Mouse (Mus musculus): ENCODE results near the gene Spon1.

DNA sequence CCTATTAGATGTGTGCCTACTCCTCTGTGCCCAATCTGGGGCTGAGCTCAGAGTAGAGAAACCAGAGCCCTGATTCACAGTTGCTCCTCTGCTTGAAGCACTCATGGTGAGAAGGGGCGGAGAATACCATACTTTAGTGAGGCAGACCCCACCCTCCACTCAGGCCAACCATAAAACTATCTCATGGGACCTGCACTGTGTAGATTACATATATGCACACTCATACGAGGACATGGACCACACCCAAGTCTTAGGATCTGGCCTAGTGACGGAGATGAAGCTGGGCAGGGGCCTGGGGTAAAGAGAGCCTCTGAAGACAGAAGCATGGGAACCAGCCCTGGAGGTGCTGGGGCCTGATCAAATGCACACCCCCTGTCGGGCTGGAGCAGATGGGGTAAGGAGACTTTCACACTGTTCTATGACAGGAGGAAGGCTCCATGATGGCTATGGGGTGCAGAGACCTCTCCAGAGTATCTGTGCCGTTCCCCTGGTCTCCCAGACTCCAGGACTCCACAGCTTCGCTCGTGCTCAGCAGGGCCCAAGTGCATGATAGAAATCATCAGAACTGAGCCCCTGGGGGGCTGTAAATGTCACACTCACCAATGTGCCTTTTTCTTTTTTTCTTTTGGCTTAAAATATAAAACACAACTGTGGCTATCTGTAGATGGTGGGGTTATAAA lies 232.0 kb downstream of the Spon1 start:
- TF ChIP-seq CTCF (IDR thresholded peaks at IDR 0.05; ENCODE audit: control insufficient read depth, insufficient read depth, low read length), result no peak
- no peak for TF ChIP-seq POLR2A (IDR thresholded peaks at IDR 0.05; ENCODE audit: borderline replicate concordance, control insufficient read depth, low read depth, low read length)
